Mouse (Mus musculus) erythroblast, embryonic 14.5 days (primary cell): ENCODE measurements around the gene Klrb1b.

ENCODE experiments used
- GATA1 ChIP-seq: IDR thresholded peaks from 2 replicates; pipeline ENCODE4 v1.6.1; 2012; ENCODE audit warnings: low read length, inconsistent platforms, mixed read lengths
- TAL1 ChIP-seq: IDR thresholded peaks from 3 replicates; pipeline ENCODE4 v1.6.1; 2012; ENCODE audit warnings: low read length, inconsistent platforms, mixed read lengths

DNA sequence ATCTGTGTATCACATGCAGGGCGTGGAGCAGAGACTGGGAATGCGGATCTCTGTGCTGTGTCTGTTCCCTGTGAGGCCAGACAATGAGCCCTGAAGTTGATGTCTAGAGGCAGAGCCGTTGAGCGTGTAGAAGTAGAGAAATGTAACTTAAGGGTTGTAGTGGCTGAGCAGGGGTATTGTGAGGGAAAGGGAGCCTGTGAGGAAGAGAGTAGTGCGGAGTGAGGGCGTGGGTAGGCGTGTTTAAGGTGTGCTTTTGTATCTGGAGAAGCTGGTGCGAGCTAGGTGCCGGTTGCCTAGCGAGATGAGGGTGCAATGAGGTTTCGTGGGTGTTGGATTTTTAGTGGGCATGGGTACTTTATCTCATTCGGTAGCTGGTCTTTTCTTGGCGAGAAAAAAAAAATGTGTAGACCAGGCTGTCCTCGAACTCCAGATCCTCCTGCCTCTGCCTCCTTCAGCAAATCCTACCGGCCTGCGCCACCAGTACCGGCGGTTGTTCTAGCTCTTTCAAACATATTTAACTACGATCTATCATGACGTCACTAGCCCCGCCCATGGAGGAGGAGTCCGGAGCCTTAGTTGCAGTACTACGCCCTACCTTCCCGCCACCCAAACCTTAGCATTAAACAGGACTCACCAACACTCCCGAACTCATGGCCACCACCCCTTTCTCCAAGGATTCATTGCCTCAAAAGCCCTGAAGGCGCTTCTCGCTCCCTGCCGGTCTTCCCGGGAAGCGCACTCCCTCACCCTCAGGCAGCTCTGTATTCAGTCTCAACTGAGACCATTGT is 62.2 kb downstream of the Klrb1b start:
- TF ChIP-seq GATA1 (no peak), TAL1 (no peak)
